ENCODE assay signal across 21 mouse cellular contexts in genomic region chr5:142637823-142638222, GRCm38 (mm10). TPM values are rescaled to one million over a fixed set of nuclear protein-coding genes. Genes with fewer than 3 reads are reported as not detected.
DNase-seq lines count a peak whose midpoint lies in the region; ATAC-seq and TF ChIP-seq lines count a peak whose summit lies in the region.
"Had no signal": no experiment of that assay in that cellular context is flagged by ENCODE, and none has a peak within 500 bp of the region (broad histone marks: within the 10 kb centered on the region; RNA-seq: fewer than 3 reads in every experiment).

No protein-coding gene starts in this region.

- no peak overlapping the region for H3K9ac ChIP-seq in stomach, embryonic 15.5 days
- no peak overlapping the region for H3K9ac ChIP-seq in stomach, postnatal 0 days (ENCODE audit: low read length)
- no peak overlapping the region; the same call in 1 of the 2 replicates for H3K9ac ChIP-seq in liver, embryonic 14.5 days (replicated peaks)
- H3K9ac ChIP-seq: forebrain, embryonic 12.5 days; hindbrain, embryonic 12.5 days; limb, embryonic 13.5 days; midbrain, embryonic 13.5 days had no signal

- peak; percentile 80 for ATAC-seq in stomach, embryonic 15.5 days (ENCODE audit: insufficient read depth, low FRiP score, low read depth)
- no peak for ATAC-seq in stomach, postnatal 0 days (ENCODE audit: low FRiP score, low TSS enrichment)
- ATAC-seq in liver, embryonic 14.5 days (ENCODE audit: insufficient read depth): peak; percentile 97
- ATAC-seq in megakaryocyte-erythroid progenitor cell, adult 5-6 weeks (replicated peaks; ENCODE audit: low FRiP score, low TSS enrichment, poor library complexity, severe bottlenecking): peak; percentile 99
- ATAC-seq: activated CD4-positive, CD25-positive, alpha-beta regulatory T cell, adult 4 months; midbrain, embryonic 13.5 days had no signal

- H3K36me3 ChIP-seq in stomach, embryonic 15.5 days: peaks cover 13% of the 10 kb centered on the region; the same call in 1 of the 2 replicates
- H3K36me3 ChIP-seq in stomach, postnatal 0 days (ENCODE audit: control insufficient read depth, insufficient read depth, low read length): peaks cover 6% of the 10 kb centered on the region
- peaks cover 100% of the 10 kb centered on the region for H3K36me3 ChIP-seq in erythroblast, embryonic 14.5 days (ENCODE audit: control insufficient read depth)
- H3K36me3 ChIP-seq in liver, embryonic 14.5 days (replicated peaks; ENCODE audit: control insufficient read depth, insufficient read depth, low read depth): peaks cover 60% of the 10 kb centered on the region

- WGBS in stomach, embryonic 15.5 days: 92% methylated on average over 5 of the region's 5 CpGs
- 90% methylated on average over 5 of the region's 5 CpGs for WGBS in stomach, postnatal 0 days
- WGBS in liver, embryonic 14.5 days (ENCODE audit: insufficient replicate concordance): 32% methylated on average over 5 of the region's 5 CpGs

- no peak for DNase-seq in stomach, postnatal 0 days (ENCODE audit: low spot score)
- peak; percentile 55 to 70 (median 61) for DNase-seq in liver, embryonic 14.5 days (ENCODE audit: low read depth in 3 of 3, low spot score in 3 of 3)
- no peak for DNase-seq in gastrocnemius, postnatal 10 days
- DNase-seq in thymus, postnatal 4 days: no peak
- DNase-seq in lung, postnatal 14 days: no peak
- DNase-seq: adrenal gland, adult 8-10 months; cerebellum, adult 9-10 months; kidney, adult 8-10 months; kidney, postnatal 14 days; thymus, adult 18-20 months had no signal

- no peak overlapping the region for H3K4me3 ChIP-seq in stomach, embryonic 15.5 days (replicated peaks)
- H3K4me3 ChIP-seq in stomach, postnatal 0 days (ENCODE audit: low read depth, low read length): no peak overlapping the region
- peak overlapping the region; percentile 19 for H3K4me3 ChIP-seq in erythroblast, embryonic 14.5 days (replicated peaks)
- no peak overlapping the region for H3K4me3 ChIP-seq in liver, embryonic 14.5 days (ENCODE audit: insufficient read depth in 1 of 2, low read depth in 2 of 2, low read length in 2 of 2)
- H3K4me3 ChIP-seq: forebrain, embryonic 12.5 days; hindbrain, embryonic 12.5 days; limb, embryonic 13.5 days; midbrain, embryonic 13.5 days had no signal

- TF ChIP-seq EP300 in stomach, postnatal 0 days (optimal IDR thresholded peaks at IDR 0.05): no peak
- peak; percentile 77 for TF ChIP-seq EP300 in liver, embryonic 14.5 days (IDR thresholded peaks at IDR 0.05; ENCODE audit: low read depth)

- no peak for TF ChIP-seq CTCF in stomach, postnatal 0 days (IDR thresholded peaks at IDR 0.05; ENCODE audit: low read depth)
- TF ChIP-seq CTCF in liver, embryonic 14.5 days (IDR thresholded peaks at IDR 0.05; ENCODE audit: low read depth): no peak

- no peaks in the 10 kb centered on the region for H3K9me3 ChIP-seq in stomach, embryonic 15.5 days
- H3K9me3 ChIP-seq in stomach, postnatal 0 days (ENCODE audit: control insufficient read depth, low read length): no peaks in the 10 kb centered on the region
- H3K9me3 ChIP-seq in erythroblast, embryonic 14.5 days (ENCODE audit: control insufficient read depth, low read length): no peaks in the 10 kb centered on the region
- H3K9me3 ChIP-seq in liver, embryonic 14.5 days (ENCODE audit: control insufficient read depth, low read length): no peaks in the 10 kb centered on the region
- H3K9me3 ChIP-seq: forebrain, embryonic 12.5 days; hindbrain, embryonic 12.5 days; limb, embryonic 13.5 days; midbrain, embryonic 13.5 days had no signal

- no peaks in the 10 kb centered on the region for H3K27me3 ChIP-seq in stomach, embryonic 15.5 days (replicated peaks)
- H3K27me3 ChIP-seq in stomach, postnatal 0 days (ENCODE audit: control insufficient read depth, insufficient read depth, low read length): no peaks in the 10 kb centered on the region
- no peaks in the 10 kb centered on the region for H3K27me3 ChIP-seq in erythroblast, embryonic 14.5 days (ENCODE audit: control insufficient read depth)
- no peaks in the 10 kb centered on the region for H3K27me3 ChIP-seq in liver, embryonic 14.5 days (ENCODE audit: control insufficient read depth, insufficient read depth, low read length)
- H3K27me3 ChIP-seq: forebrain, embryonic 12.5 days; hindbrain, embryonic 12.5 days; limb, embryonic 13.5 days; midbrain, embryonic 13.5 days had no signal

- H3K27ac ChIP-seq in stomach, embryonic 15.5 days: no peak overlapping the region
- H3K27ac ChIP-seq in stomach, postnatal 0 days (replicated peaks): no peak overlapping the region
- peak overlapping the region; percentile 64 for H3K27ac ChIP-seq in liver, embryonic 14.5 days
- H3K27ac ChIP-seq: forebrain, embryonic 12.5 days; hindbrain, embryonic 12.5 days; limb, embryonic 13.5 days; macrophage; midbrain, embryonic 13.5 days had no signal

- H3K4me2 ChIP-seq in stomach, embryonic 15.5 days: no peak overlapping the region
- no peak overlapping the region for H3K4me2 ChIP-seq in stomach, postnatal 0 days (replicated peaks; ENCODE audit: low read depth)
- peak overlapping the region; percentile 40 for H3K4me2 ChIP-seq in liver, embryonic 14.5 days (ENCODE audit: low read depth)
- H3K4me2 ChIP-seq: forebrain, embryonic 12.5 days; hindbrain, embryonic 12.5 days; limb, embryonic 13.5 days; midbrain, embryonic 13.5 days had no signal

- H3K4me1 ChIP-seq in stomach, embryonic 15.5 days: no peaks in the 10 kb centered on the region
- H3K4me1 ChIP-seq in stomach, postnatal 0 days (replicated peaks; ENCODE audit: control insufficient read depth, insufficient read depth): no peaks in the 10 kb centered on the region
- H3K4me1 ChIP-seq in erythroblast, embryonic 14.5 days (ENCODE audit: control insufficient read depth): peaks cover 67% of the 10 kb centered on the region
- peaks cover 12 to 18% of the 10 kb centered on the region in 2 experiments for H3K4me1 ChIP-seq in liver, embryonic 14.5 days (replicated peaks; ENCODE audit: control insufficient read depth in 2 of 2, insufficient read depth in 2 of 2, low read length in 1 of 2)
- H3K4me1 ChIP-seq: forebrain, embryonic 12.5 days; hindbrain, embryonic 12.5 days; limb, embryonic 13.5 days; midbrain, embryonic 13.5 days had no signal

RNA-seq across cellular contexts. Expression of gene Wipi2, which starts 10.3 kb away (rescaled TPM):
- 38.8 and 38.9 TPM in 2 replicates for polyA plus RNA-seq in stomach, embryonic 15.5 days (2015; fragmentation: Nextera tagmentation; extraction: Ambion mirVana)
- polyA plus RNA-seq in stomach, postnatal 0 days (2015; fragmentation: Nextera tagmentation; extraction: Ambion mirVana): 33.4 and 33.6 TPM in 2 replicates
- 2.7 and 3.2 TPM in 2 replicates for polyA plus RNA-seq in erythroblast, embryonic 14.5 days (2012)
- 16.0 and 20.5 TPM in 2 replicates for polyA plus RNA-seq in liver, embryonic 14.5 days (2012; rRNA removed)
- polyA plus RNA-seq in liver, embryonic 14.5 days (2014; fragmentation: Nextera tagmentation; extraction: Ambion mirVana): 28.3 and 34.4 TPM in 2 replicates
- total RNA-seq in megakaryocyte-erythroid progenitor cell, adult 5-6 weeks (2014; fragmentation: Nextera tagmentation): 33.6 and 35.8 TPM in 2 replicates
- total RNA-seq in megakaryocyte-erythroid progenitor cell, adult 5-6 weeks (2017): 35.2 and 40.8 TPM in 2 replicates
- total RNA-seq in gastrocnemius, postnatal 10 days (2021): 10 to 100 TPM; 29.2 to 33.6 TPM

RNA-seq across cellular contexts. Expression of gene Mmd2, which starts 29.2 kb away (rescaled TPM):
- 3.6 and 4.2 TPM in 2 replicates for polyA plus RNA-seq in stomach, embryonic 15.5 days (2015; fragmentation: Nextera tagmentation; extraction: Ambion mirVana)
- polyA plus RNA-seq in stomach, postnatal 0 days (2015; fragmentation: Nextera tagmentation; extraction: Ambion mirVana): 1.2 and 1.3 TPM in 2 replicates
- 0.02 TPM in 1 of 2 replicates, not detected in the other for polyA plus RNA-seq in erythroblast, embryonic 14.5 days (2012)
- 6.0 and 6.7 TPM in 2 replicates for polyA plus RNA-seq in liver, embryonic 14.5 days (2012; rRNA removed)
- 15.5 and 16.9 TPM in 2 replicates for polyA plus RNA-seq in liver, embryonic 14.5 days (2014; fragmentation: Nextera tagmentation; extraction: Ambion mirVana)
- total RNA-seq in megakaryocyte-erythroid progenitor cell, adult 5-6 weeks (2014; fragmentation: Nextera tagmentation): not detected in 2 replicates
- not detected in 2 replicates for total RNA-seq in megakaryocyte-erythroid progenitor cell, adult 5-6 weeks (2017)
- total RNA-seq in gastrocnemius, postnatal 10 days (2021): under 1 TPM; 0.31 to 0.43 TPM
- total RNA-seq: MEL had no signal
- polyA plus RNA-seq: activated CD4-positive, CD25-positive, alpha-beta regulatory T cell, adult 4 months; C2C12; macrophage had no signal

RNA-seq across cellular contexts. Expression of gene Slc29a4, which starts 54.5 kb away (rescaled TPM):
- 7.2 and 7.4 TPM in 2 replicates for polyA plus RNA-seq in stomach, embryonic 15.5 days (2015; fragmentation: Nextera tagmentation; extraction: Ambion mirVana)
- polyA plus RNA-seq in stomach, postnatal 0 days (2015; fragmentation: Nextera tagmentation; extraction: Ambion mirVana): 1.5 and 2.3 TPM in 2 replicates
- not detected in 2 replicates for polyA plus RNA-seq in erythroblast, embryonic 14.5 days (2012)
- 0.04 and 0.21 TPM in 2 replicates for polyA plus RNA-seq in liver, embryonic 14.5 days (2012; rRNA removed)
- 0.04 and 0.24 TPM in 2 replicates for polyA plus RNA-seq in liver, embryonic 14.5 days (2014; fragmentation: Nextera tagmentation; extraction: Ambion mirVana)
- total RNA-seq in megakaryocyte-erythroid progenitor cell, adult 5-6 weeks (2014; fragmentation: Nextera tagmentation): not detected in 2 replicates
- total RNA-seq in megakaryocyte-erythroid progenitor cell, adult 5-6 weeks (2017): not detected in 2 replicates
- total RNA-seq in gastrocnemius, postnatal 10 days (2021): under 1 TPM; 0.56 to 0.65 TPM
- total RNA-seq: MEL had no signal
- polyA plus RNA-seq: macrophage had no signal

Comparison
In these comparisons a context has a peak if more than half of its experiments do, and no peak if none do; other contexts are left out.
1. DNase-seq: peak in liver, embryonic 14.5 days (3 of 3); none in stomach, postnatal 0 days (single experiment), gastrocnemius, postnatal 10 days (single experiment), thymus, postnatal 4 days (single experiment) and lung, postnatal 14 days (single experiment).